Mouse (Mus musculus): Measurements from ENCODE around the gene Cxcl10. TPM values are rescaled to one million over a fixed set of nuclear protein-coding genes. Genes with fewer than 3 reads are reported as not detected.

Cxcl10 gene
- polyA plus RNA-seq, 1 experiment from 2014 or later, result 0.74 TPM

DNA sequence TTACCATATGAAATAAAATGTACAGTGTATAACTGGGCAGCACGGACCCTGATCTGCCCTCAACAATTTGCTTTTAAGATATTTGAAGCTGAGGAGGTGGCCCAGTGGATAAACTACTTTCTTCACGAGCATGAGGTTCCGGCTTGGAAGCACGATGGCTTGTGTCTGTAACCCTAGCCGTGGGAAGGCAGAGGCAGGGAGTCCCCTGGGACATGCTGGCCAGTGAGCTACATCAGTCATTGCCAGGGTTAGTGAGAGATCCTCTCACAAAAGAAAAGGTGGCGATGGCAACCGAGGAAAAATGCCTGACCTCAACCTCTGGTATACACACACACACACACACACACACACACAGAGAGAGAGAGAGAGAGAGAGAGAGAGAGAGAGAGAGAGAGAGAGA, 35.1 kb upstream of the Cxcl10 start:
- ATAC-seq (ENCODE audit: low FRiP score, low TSS enrichment), result no peak
- H3K9ac ChIP-seq (ENCODE audit: low read length), result no peak overlapping the region
- no peak for DNase-seq (ENCODE audit: low spot score)
- no peak overlapping the region for H3K4me2 ChIP-seq (replicated peaks; ENCODE audit: low read depth)
- WGBS, result 44% methylated on average over 7 of the region's 7 CpGs
- H3K27ac ChIP-seq (replicated peaks), result no peak overlapping the region
- no peaks in the 10 kb centered on the region for H3K9me3 ChIP-seq (ENCODE audit: control insufficient read depth, low read length)
- TF ChIP-seq CTCF (IDR thresholded peaks at IDR 0.05; ENCODE audit: low read depth) (no peak), EP300 (optimal IDR thresholded peaks at IDR 0.05) (no peak)
- H3K4me1 ChIP-seq (replicated peaks; ENCODE audit: control insufficient read depth, insufficient read depth), result peaks cover 2% of the 10 kb centered on the region; the same call in 1 of the 2 replicates
- no peaks in the 10 kb centered on the region for H3K36me3 ChIP-seq (ENCODE audit: control insufficient read depth, insufficient read depth, low read length)
- H3K27me3 ChIP-seq (ENCODE audit: control insufficient read depth, insufficient read depth, low read length), result no peaks in the 10 kb centered on the region
- H3K4me3 ChIP-seq (ENCODE audit: low read depth, low read length), result no peak overlapping the region

DNA sequence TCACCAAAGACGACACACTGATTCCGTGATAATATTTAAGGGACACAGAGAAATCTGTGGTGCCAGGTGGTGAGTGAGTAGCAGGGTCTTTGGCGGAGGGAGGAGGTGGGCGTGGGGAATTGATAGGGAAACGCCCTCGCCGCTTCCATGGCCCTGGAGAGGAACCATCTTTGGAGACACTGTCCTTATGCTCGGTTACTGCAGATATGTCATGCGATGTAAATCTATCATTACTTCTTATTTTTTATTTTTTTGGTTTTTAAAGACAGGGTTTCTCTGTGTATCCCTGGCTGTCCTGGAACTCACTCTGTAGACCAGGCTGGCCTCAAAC, 33.6 kb upstream of the Cxcl10 start:
- TF ChIP-seq CTCF (IDR thresholded peaks at IDR 0.05; ENCODE audit: low read depth) (no peak), EP300 (optimal IDR thresholded peaks at IDR 0.05) (no peak)
- WGBS, result 57% methylated on average over 9 of the region's 9 CpGs
- Histone ChIP-seq H3K9me3 (ENCODE audit: control insufficient read depth, low read length) (no peaks in the 10 kb centered on the region), H3K36me3 (ENCODE audit: control insufficient read depth, insufficient read depth, low read length) (no peaks in the 10 kb centered on the region), H3K27ac (replicated peaks) (no peak overlapping the region), H3K4me2 (replicated peaks; ENCODE audit: low read depth) (no peak overlapping the region), H3K4me3 (ENCODE audit: low read depth, low read length) (no peak overlapping the region), H3K9ac (ENCODE audit: low read length) (no peak overlapping the region), H3K4me1 (replicated peaks; ENCODE audit: control insufficient read depth, insufficient read depth) (no peaks in the 10 kb centered on the region), H3K27me3 (ENCODE audit: control insufficient read depth, insufficient read depth, low read length) (no peaks in the 10 kb centered on the region)
- no peak for ATAC-seq (ENCODE audit: low FRiP score, low TSS enrichment)
- no peak for DNase-seq (ENCODE audit: low spot score)

DNA sequence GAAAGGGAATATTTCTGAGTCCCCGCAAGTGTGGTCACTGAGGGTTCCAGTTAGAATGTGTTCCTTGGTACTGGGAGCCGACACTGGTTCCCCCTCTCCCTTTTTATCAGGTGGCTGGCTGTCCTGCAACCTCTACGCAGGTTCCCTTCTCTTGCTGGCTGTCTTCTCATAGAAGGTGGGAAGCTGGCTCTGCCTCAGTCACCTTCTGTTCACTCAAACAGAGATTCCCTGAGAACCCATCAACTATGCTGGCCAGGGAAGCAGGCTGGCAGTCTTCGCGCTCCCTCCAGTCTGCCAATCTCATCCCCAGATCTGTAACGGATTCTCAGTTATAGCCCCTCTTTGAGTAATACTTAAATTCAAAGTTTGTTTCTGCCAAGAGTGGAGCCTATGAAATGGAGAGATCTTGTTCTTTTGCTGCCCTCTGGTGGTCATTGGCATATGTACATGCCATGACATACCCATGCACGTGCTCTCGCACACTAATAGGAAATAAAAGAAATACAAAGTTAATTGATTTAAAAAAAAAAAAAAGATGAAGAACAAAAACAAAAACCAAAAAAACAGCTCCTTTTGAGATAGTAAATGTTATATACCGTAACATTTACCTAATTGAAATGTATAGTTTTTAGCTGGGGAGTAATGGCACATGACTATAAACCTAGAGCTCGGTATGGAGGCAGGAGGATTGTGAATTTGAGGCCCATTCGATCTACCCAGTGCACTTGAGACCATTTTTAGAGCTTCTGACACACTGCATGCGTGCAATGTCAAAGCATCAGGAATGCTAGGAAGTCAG, 33.1 kb upstream of the Cxcl10 start:
- Histone ChIP-seq H3K36me3 (ENCODE audit: control insufficient read depth, insufficient read depth, low read length) (no peaks in the 10 kb centered on the region), H3K4me3 (ENCODE audit: low read depth, low read length) (no peak overlapping the region), H3K4me1 (replicated peaks; ENCODE audit: control insufficient read depth, insufficient read depth) (no peaks in the 10 kb centered on the region; the same call in 1 of the 2 replicates), H3K9me3 (ENCODE audit: control insufficient read depth, low read length) (no peaks in the 10 kb centered on the region), H3K4me2 (replicated peaks; ENCODE audit: low read depth) (no peak overlapping the region), H3K9ac (ENCODE audit: low read length) (no peak overlapping the region), H3K27me3 (ENCODE audit: control insufficient read depth, insufficient read depth, low read length) (no peaks in the 10 kb centered on the region), H3K27ac (replicated peaks) (no peak overlapping the region)
- WGBS, result 33% methylated on average over 12 of the region's 12 CpGs
- ATAC-seq (ENCODE audit: low FRiP score, low TSS enrichment) (peak; percentile 78), DNase-seq (ENCODE audit: low spot score) (peak; percentile 71)
- TF ChIP-seq CTCF (IDR thresholded peaks at IDR 0.05; ENCODE audit: low read depth) (peak; percentile 90), EP300 (optimal IDR thresholded peaks at IDR 0.05) (no peak)

DNA sequence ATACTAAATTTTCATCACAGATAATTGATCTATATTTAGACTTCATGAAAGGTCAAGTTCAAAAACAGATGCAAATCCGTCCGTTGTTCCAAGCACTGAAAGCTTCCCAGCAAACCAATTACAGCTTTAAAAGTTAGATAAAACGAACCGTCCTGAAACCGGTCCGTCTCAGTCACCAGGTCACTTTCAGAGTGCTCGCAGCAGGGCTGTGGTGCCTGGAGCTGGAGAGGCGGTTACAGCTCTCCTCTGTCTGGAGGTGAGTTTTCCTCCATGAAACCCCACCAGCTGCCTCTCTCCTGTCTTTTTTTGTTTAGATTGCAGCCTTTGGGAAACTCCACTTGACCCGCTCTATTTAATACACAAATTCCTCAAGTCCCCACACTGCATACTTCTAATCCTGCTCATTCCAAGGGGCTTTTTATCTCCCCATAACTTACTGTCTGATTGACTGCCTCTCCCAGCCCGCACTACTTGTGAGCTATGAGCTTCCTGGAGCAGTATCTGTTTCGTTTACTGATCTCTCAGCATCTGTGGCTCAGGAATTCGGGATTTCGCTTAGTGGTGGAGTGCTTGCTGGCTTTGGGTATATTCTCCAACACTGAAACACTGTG, 28.2 kb upstream of the Cxcl10 start:
- no peak for DNase-seq (ENCODE audit: low spot score)
- Histone ChIP-seq H3K9ac (ENCODE audit: low read length) (no peak overlapping the region), H3K4me2 (replicated peaks; ENCODE audit: low read depth) (no peak overlapping the region), H3K27me3 (ENCODE audit: control insufficient read depth, insufficient read depth, low read length) (no peaks in the 10 kb centered on the region), H3K27ac (replicated peaks) (0 out of 2 replicates have a peak overlapping the region, but pooled peaks have one; percentile 1), H3K4me3 (ENCODE audit: low read depth, low read length) (no peak overlapping the region), H3K36me3 (ENCODE audit: control insufficient read depth, insufficient read depth, low read length) (no peaks in the 10 kb centered on the region), H3K4me1 (replicated peaks; ENCODE audit: control insufficient read depth, insufficient read depth) (no peaks in the 10 kb centered on the region; the same call in 1 of the 2 replicates), H3K9me3 (ENCODE audit: control insufficient read depth, low read length) (no peaks in the 10 kb centered on the region)
- TF ChIP-seq EP300 (optimal IDR thresholded peaks at IDR 0.05), result no peak
- no peak for TF ChIP-seq CTCF (IDR thresholded peaks at IDR 0.05; ENCODE audit: low read depth)
- 15% methylated on average over 13 of the region's 13 CpGs for WGBS
- no peak for ATAC-seq (ENCODE audit: low FRiP score, low TSS enrichment)

DNA sequence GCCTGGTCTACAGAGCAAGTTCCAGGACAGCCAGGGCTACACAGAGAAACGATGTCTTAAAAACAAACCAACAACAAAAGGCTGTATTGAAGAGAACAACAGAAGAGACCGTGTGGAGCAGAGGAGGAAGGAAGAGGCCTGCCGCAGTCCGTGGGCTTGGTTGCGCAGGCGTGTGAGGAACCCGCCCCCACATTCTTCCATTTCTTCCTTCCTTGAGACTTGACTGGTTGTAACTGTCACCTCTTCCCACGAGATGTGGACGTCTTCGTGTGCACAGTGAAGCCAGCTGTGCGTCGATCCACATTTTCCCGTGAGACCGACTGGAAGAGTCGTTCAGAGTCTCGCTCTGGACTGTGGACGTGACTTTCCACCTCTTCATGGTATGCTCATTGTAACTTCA, 26.7 kb upstream of the Cxcl10 start:
- Histone ChIP-seq H3K36me3 (ENCODE audit: control insufficient read depth, insufficient read depth, low read length) (no peaks in the 10 kb centered on the region), H3K4me1 (replicated peaks; ENCODE audit: control insufficient read depth, insufficient read depth) (no peaks in the 10 kb centered on the region; the same call in 1 of the 2 replicates), H3K27me3 (ENCODE audit: control insufficient read depth, insufficient read depth, low read length) (no peaks in the 10 kb centered on the region), H3K9ac (ENCODE audit: low read length) (no peak overlapping the region), H3K4me2 (replicated peaks; ENCODE audit: low read depth) (no peak overlapping the region), H3K9me3 (ENCODE audit: control insufficient read depth, low read length) (no peaks in the 10 kb centered on the region), H3K27ac (replicated peaks) (no peak overlapping the region), H3K4me3 (ENCODE audit: low read depth, low read length) (no peak overlapping the region)
- ATAC-seq (ENCODE audit: low FRiP score, low TSS enrichment), result no peak
- no peak for DNase-seq (ENCODE audit: low spot score)
- no peak for TF ChIP-seq EP300 (optimal IDR thresholded peaks at IDR 0.05)
- no peak for TF ChIP-seq CTCF (IDR thresholded peaks at IDR 0.05; ENCODE audit: low read depth)
- 84% methylated on average over 17 of the region's 17 CpGs for WGBS

DNA sequence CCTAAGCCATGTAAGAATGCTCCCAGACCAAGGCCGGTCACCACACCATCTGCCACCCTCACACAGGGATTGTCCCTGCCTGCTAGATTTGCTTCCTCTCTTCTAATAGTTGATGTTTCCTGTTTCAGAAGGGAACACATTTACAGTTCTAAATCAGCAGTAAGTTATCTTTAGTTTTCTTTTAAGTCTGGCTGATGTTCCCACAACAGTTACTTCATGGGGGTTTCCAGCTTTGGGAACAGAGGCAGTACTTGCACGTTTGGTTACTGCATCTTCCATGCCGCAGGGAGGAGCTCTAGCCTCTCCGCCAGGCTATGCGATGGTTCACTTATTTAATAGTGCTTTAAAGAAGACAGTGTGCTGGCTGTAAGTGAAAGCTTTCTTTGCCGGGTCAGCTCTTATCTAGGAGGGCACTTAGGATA, 26.0 kb upstream of the Cxcl10 start:
- no peak for ATAC-seq (ENCODE audit: low FRiP score, low TSS enrichment)
- no peaks in the 10 kb centered on the region for H3K9me3 ChIP-seq (ENCODE audit: control insufficient read depth, low read length)
- no peak overlapping the region for H3K9ac ChIP-seq (ENCODE audit: low read length)
- no peak overlapping the region for H3K27ac ChIP-seq (replicated peaks)
- no peak overlapping the region for H3K4me2 ChIP-seq (replicated peaks; ENCODE audit: low read depth)
- WGBS, result 44% methylated on average over 6 of the region's 6 CpGs
- no peaks in the 10 kb centered on the region for H3K36me3 ChIP-seq (ENCODE audit: control insufficient read depth, insufficient read depth, low read length)
- H3K4me3 ChIP-seq (ENCODE audit: low read depth, low read length), result no peak overlapping the region
- TF ChIP-seq EP300 (optimal IDR thresholded peaks at IDR 0.05), result no peak
- peak; percentile 46 for TF ChIP-seq CTCF (IDR thresholded peaks at IDR 0.05; ENCODE audit: low read depth)
- no peaks in the 10 kb centered on the region; the same call in 1 of the 2 replicates for H3K4me1 ChIP-seq (replicated peaks; ENCODE audit: control insufficient read depth, insufficient read depth)
- H3K27me3 ChIP-seq (ENCODE audit: control insufficient read depth, insufficient read depth, low read length), result no peaks in the 10 kb centered on the region
- no peak for DNase-seq (ENCODE audit: low spot score)

Measured in stomach, postnatal 0 days (tissue).